Mouse (Mus musculus): ENCODE results near the gene Exoc7.
A peak's percentile ranks its signal among the peaks of the same experiment; 100 is the strongest.

- TF ChIP-seq MAX (IDR thresholded peaks at IDR 0.05) = no peak
- no peak for TF ChIP-seq CTCF (IDR thresholded peaks at IDR 0.05; ENCODE audit: control insufficient read depth, insufficient read depth, insufficient read length)
- TF ChIP-seq USF1 (IDR thresholded peaks at IDR 0.05; ENCODE audit: low read depth) = no peak
- TF ChIP-seq CEBPB (IDR thresholded peaks at IDR 0.05; ENCODE audit: low read depth) = peak; percentile 59
Observed at GRCm38 (mm10) chr11:116260259-116260658, 46.8 kb downstream of the Exoc7 start.
